Mouse (Mus musculus) megakaryocyte, embryonic 14.5 days (primary cell): ENCODE data around the gene Wdr17. TPM values are rescaled to one million over a fixed set of nuclear protein-coding genes. Genes with fewer than 3 reads are reported as not detected.

ENCODE experiments used
- H3K27me3 ChIP-seq: replicated peaks from 2 replicates; pipeline ENCODE3; 2012; ENCODE audit warnings: inconsistent platforms
- H3K36me3 ChIP-seq: replicated peaks from 2 replicates; pipeline ENCODE3; 2012; ENCODE audit warnings: low read length, inconsistent platforms, mixed read lengths
- H3K4me1 ChIP-seq: 2 replicates; pipeline ENCODE4 v1.6.1; 2012; ENCODE audit warnings: inconsistent platforms
- H3K4me3 ChIP-seq: replicated peaks from 2 replicates; pipeline ENCODE3; 2012; ENCODE audit warnings: moderate library complexity, mild to moderate bottlenecking, inconsistent platforms
- H3K9me3 ChIP-seq: 2 replicates; pipeline ENCODE4 v1.6.1; 2012; ENCODE audit warnings: inconsistent platforms
- FLI1 ChIP-seq: IDR thresholded peaks from 2 replicates; pipeline ENCODE4 v1.6.1; 2012; ENCODE audit warnings: low read length, inconsistent platforms, mixed read lengths
- GATA1 ChIP-seq: IDR thresholded peaks from 3 replicates; pipeline ENCODE4 v1.6.1; 2012; ENCODE audit warnings: mixed read lengths, low read length, inconsistent platforms, borderline replicate concordance
- polyA plus RNA-seq: library from polyadenylated mRNA; stranded (reverse); fragments of >175 nt; gene quantifications from 2 replicates; pipeline ENCODE4 v1.2.3, GENCODE M21; 2012; ENCODE audit warnings: low replicate concordance; ENCODE audit not compliant: insufficient read depth

Wdr17 gene
- polyA plus RNA-seq, 1 experiment, result not detected

DNA sequence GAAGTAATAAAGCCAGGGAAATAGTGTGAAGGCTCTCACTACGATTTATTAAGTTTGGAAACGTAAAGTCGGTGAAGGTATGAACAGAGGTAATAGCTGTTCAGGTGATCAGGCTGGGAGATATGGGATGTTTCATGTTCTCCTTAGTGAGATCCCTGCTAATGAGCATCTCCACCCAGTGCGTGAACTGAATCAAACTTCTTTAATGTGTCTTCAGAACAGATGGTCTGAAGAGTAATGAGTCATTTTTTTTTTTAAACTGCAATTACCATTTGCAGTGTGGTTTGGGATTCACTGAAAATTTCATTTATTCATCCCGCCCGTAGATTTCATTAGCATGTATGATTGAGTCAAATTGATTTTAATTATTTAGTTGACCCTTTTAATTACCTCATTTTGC, 80.8 kb downstream of the Wdr17 start:
- TF ChIP-seq FLI1 (no peak), GATA1 (no peak)
- Histone ChIP-seq H3K4me1 (no peaks in the 10 kb centered on the region), H3K27me3 (no peaks in the 10 kb centered on the region), H3K9me3 (no peaks in the 10 kb centered on the region; the same call in 1 of the 2 replicates), H3K4me3 (no peak overlapping the region), H3K36me3 (no peaks in the 10 kb centered on the region)

DNA sequence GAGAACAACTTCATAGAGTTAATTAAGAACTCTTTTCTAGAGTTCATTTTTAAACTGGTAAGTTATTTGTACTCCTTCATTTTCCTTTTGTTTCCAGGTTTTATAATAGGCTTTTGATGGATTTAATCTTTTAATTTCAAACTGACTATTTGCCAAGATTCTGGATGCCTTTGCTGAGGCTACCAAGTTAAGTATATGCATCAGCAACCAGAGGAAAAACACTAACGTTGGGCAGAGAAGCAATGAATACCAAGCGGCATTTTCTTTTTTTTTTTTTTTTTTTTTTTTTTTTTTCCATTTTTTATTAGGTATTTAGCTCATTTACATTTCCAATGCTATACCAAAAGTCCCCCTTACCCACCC, 94.3 kb downstream of the Wdr17 start:
- Histone ChIP-seq H3K27me3 (no peaks in the 10 kb centered on the region), H3K4me3 (no peak overlapping the region), H3K9me3 (no peaks in the 10 kb centered on the region), H3K36me3 (no peaks in the 10 kb centered on the region), H3K4me1 (no peaks in the 10 kb centered on the region)
- TF ChIP-seq FLI1 (no peak), GATA1 (no peak)

GRCm38 (mm10) chr8:54791858-54792698, 94.9 kb downstream of the Wdr17 start:
- no peaks in the 10 kb centered on the region for H3K4me1 ChIP-seq
- no peak overlapping the region for H3K4me3 ChIP-seq
- TF ChIP-seq FLI1, result no peak
- TF ChIP-seq GATA1, result no peak
- H3K27me3 ChIP-seq, result no peaks in the 10 kb centered on the region
- no peaks in the 10 kb centered on the region for H3K36me3 ChIP-seq
- no peaks in the 10 kb centered on the region for H3K9me3 ChIP-seq

GRCm38 (mm10) chr8:54780134-54780942, 106.6 kb downstream of the Wdr17 start:
- Histone ChIP-seq H3K9me3 (no peaks in the 10 kb centered on the region), H3K4me3 (peak overlapping the region; percentile 26), H3K27me3 (peaks cover 11% of the 10 kb centered on the region), H3K36me3 (no peaks in the 10 kb centered on the region), H3K4me1 (peaks cover 13% of the 10 kb centered on the region)
- TF ChIP-seq GATA1, result no peak
- TF ChIP-seq FLI1, result no peak

DNA sequence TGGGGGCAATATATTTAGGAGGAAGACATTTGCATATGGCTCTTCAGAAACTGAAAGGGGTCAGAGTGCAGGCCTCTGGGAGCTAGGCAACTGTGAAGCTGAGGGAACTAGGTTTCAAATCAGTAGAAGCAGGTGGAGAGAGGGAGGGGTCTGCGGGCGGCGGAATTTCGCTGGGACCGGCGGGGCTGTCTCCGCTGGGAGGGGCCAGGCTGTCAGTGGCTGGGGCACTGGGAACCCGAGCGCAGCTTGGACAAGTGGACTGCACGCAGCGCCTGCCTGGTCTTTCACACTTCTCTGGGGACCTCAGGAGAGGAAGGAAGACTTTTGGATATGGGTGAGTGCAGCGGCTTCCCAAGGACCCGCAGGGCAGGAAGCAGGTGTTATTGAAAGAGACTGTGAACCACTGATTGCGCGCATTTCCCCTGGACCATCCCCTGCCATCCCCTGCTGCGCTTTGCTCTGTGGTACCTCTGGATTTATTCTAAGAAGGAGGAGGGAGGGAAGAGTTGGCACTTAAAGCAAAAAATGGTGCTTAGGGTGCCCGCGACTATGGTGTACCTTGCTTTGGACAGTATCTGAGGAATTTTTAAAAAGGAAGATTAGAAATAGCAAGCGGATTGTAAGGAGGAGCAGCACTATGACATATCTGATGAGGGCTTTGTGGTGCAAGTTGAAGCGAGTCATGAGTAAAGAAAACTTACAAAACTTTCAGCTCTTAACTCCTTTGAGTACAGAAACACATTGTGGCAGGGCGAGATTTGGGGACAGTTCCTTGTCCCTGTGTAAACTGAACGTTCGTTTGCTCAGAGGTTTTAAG, 107.5 kb downstream of the Wdr17 start:
- H3K4me3 ChIP-seq, result peak overlapping the region; percentile 76
- H3K9me3 ChIP-seq, result no peaks in the 10 kb centered on the region
- no peak for TF ChIP-seq GATA1
- no peak for TF ChIP-seq FLI1
- peaks cover 13% of the 10 kb centered on the region for H3K4me1 ChIP-seq
- no peaks in the 10 kb centered on the region for H3K36me3 ChIP-seq
- H3K27me3 ChIP-seq, result peaks cover 11% of the 10 kb centered on the region

DNA sequence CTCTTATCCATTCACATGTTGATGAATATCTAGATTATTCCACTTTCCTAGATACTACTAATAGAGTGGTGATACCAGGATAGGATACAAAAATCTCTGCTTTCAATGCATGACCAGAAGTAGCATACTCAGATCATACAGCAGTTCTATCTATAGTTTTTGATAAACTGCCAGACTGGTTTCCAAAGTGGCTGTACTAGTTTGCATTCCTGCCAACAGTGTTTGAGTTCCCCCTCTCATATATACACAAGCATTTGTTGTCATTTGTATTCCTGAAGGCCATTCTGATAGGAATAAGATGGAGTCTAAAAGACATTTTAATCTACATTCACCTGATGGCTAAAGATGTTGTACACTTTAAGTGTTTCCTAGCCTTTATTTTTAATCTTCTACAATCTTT, 110.0 kb downstream of the Wdr17 start:
- Histone ChIP-seq H3K4me3 (no peak overlapping the region), H3K9me3 (no peaks in the 10 kb centered on the region), H3K27me3 (peaks cover 11% of the 10 kb centered on the region), H3K36me3 (no peaks in the 10 kb centered on the region), H3K4me1 (peaks cover 13% of the 10 kb centered on the region)
- TF ChIP-seq FLI1, result no peak
- no peak for TF ChIP-seq GATA1

GRCm38 (mm10) chr8:54776241-54776640, 110.7 kb downstream of the Wdr17 start:
- H3K9me3 ChIP-seq, result no peaks in the 10 kb centered on the region
- peaks cover 11% of the 10 kb centered on the region for H3K27me3 ChIP-seq
- H3K36me3 ChIP-seq, result no peaks in the 10 kb centered on the region
- TF ChIP-seq GATA1, result no peak
- TF ChIP-seq FLI1, result no peak
- H3K4me3 ChIP-seq, result no peak overlapping the region
- H3K4me1 ChIP-seq, result peaks cover 13% of the 10 kb centered on the region

GRCm38 (mm10) chr8:54757646-54758045, 129.3 kb downstream of the Wdr17 start:
- TF ChIP-seq GATA1 (no peak), FLI1 (no peak)
- Histone ChIP-seq H3K9me3 (no peaks in the 10 kb centered on the region), H3K36me3 (no peaks in the 10 kb centered on the region), H3K4me3 (no peak overlapping the region), H3K4me1 (no peaks in the 10 kb centered on the region), H3K27me3 (no peaks in the 10 kb centered on the region)

DNA sequence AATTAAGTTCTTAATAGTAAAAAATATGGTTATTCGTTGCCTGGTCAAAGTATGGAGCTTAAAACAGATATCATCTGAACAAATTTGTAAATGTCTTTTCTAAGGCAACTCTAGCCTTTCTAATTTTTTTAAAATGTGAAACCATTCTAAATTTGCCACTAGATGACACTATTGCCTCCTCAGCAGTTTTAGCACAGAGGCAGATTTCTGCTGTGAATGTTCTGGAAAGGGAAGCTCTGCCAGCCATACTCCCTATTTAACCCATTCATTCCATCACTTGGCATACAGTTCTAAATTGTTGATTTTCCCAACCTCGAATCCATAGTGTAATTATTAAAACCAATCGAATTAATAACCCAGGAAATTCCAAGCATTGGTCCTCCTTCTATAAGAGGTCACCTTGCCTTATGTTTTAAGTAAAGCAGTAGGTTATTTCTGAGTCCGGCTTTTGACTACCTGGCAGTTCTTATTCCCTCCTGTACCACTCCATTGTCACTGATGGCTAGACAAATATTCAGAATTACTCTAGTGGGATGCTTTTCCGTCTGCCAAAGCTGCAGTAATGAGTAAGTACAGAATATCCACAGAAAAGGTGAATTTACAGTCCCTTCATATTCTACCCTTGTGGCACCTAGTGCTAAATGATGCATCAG, 150.2 kb downstream of the Wdr17 start:
- Histone ChIP-seq H3K36me3 (no peaks in the 10 kb centered on the region), H3K4me1 (no peaks in the 10 kb centered on the region), H3K4me3 (no peak overlapping the region), H3K27me3 (no peaks in the 10 kb centered on the region), H3K9me3 (no peaks in the 10 kb centered on the region)
- TF ChIP-seq FLI1, result no peak
- no peak for TF ChIP-seq GATA1
